Mouse (Mus musculus) CH12.LX (cell line): ENCODE data around the gene Atp1b3. TPM values are rescaled to one million over a fixed set of nuclear protein-coding genes. Genes with fewer than 3 reads are reported as not detected.
A peak's percentile ranks its signal among the peaks of the same experiment; 100 is the strongest.
"Not testable (repeated sequence)": the region's sequence is repeated elsewhere in the genome, so short reads cannot be mapped to it uniquely, and the experiment has no call there.

ENCODE experiments used
- DNase-seq: peaks from one replicate; pipeline ENCODE4 v3.0.0-alpha.2; 2013; ENCODE audit errors: extremely low read depth
- H3K27ac ChIP-seq: 2 replicates; pipeline ENCODE4 v1.5.1; 2012; ENCODE audit warnings: low read depth, mild to moderate bottlenecking, control low read depth, moderate library complexity; ENCODE audit not compliant: insufficient read depth
- H3K27me3 ChIP-seq: replicated peaks from 2 replicates; pipeline ENCODE3; 2012; ENCODE audit warnings: inconsistent platforms
- H3K36me3 ChIP-seq, 2 experiments: replicated peaks in 1 of 2; 2 replicates each; pipeline versions ENCODE3 to v1.6.1; 2012; ENCODE audit warnings: inconsistent platforms in 1 of 2, low read length in 1 of 2, mild to moderate bottlenecking in 1 of 2, mixed read lengths in 1 of 2, moderate library complexity in 1 of 2; ENCODE audit not compliant: control insufficient read depth in 1 of 2, insufficient read depth in 1 of 2
- H3K4me1 ChIP-seq, 2 experiments: 2 replicates each; pipeline ENCODE4 v1.6.1; 2012; ENCODE audit warnings: inconsistent platforms in 1 of 2, moderate library complexity in 1 of 2; ENCODE audit not compliant: insufficient read depth in 2 of 2, control insufficient read depth in 1 of 2
- H3K4me2 ChIP-seq: 2 replicates; pipeline ENCODE4 v1.6.1; 2012; ENCODE audit warnings: low read depth, mild to moderate bottlenecking, control low read depth; ENCODE audit not compliant: poor library complexity, insufficient read depth, severe bottlenecking
- H3K4me3 ChIP-seq, 3 experiments: fragments of 150-350 bp in 1 of 3; sonication (generic) in 1 of 3; replicated peaks in 1 of 3; 2 replicates each; pipeline versions ENCODE3 to v1.5.1; 2011 to 2012; ENCODE audit warnings: low read depth in 2 of 3, low read length in 2 of 3, mild to moderate bottlenecking in 2 of 3, moderate library complexity in 2 of 3, control low read depth in 1 of 3, improper control_type of control experiment in 1 of 3, inconsistent platforms in 1 of 3, mixed read lengths in 1 of 3; ENCODE audit not compliant: poor library complexity in 1 of 3
- H3K79me2 ChIP-seq: replicated peaks from 2 replicates; pipeline ENCODE4 v1.6.1; 2012; ENCODE audit warnings: mild to moderate bottlenecking, moderate library complexity; ENCODE audit not compliant: control insufficient read depth, poor library complexity, insufficient read depth, severe bottlenecking; ENCODE audit errors: extremely low read depth
- H3K9ac ChIP-seq: 2 replicates; pipeline ENCODE4 v1.6.1; 2012; ENCODE audit warnings: low read depth, mild to moderate bottlenecking, control low read depth, moderate library complexity; ENCODE audit not compliant: insufficient read depth
- H3K9me3 ChIP-seq: replicated peaks from 2 replicates; pipeline ENCODE3; 2012; ENCODE audit warnings: low read length, inconsistent platforms, mixed read lengths
- BHLHE40 ChIP-seq: IDR thresholded peaks from 2 replicates; pipeline ENCODE4 v1.6.1; 2011; ENCODE audit warnings: mild to moderate bottlenecking, low read depth, low read length, improper control_type of control experiment
- ELF1 ChIP-seq: IDR thresholded peaks from 2 replicates; pipeline ENCODE4 v1.6.1; 2014; ENCODE audit warnings: low read depth, mild to moderate bottlenecking, inconsistent platforms, low read length, improper control_type of control experiment
- EP300 ChIP-seq: IDR thresholded peaks from 2 replicates; pipeline ENCODE4 v1.6.1; 2011; ENCODE audit warnings: low read length, improper control_type of control experiment
- ETS1 ChIP-seq: conservative IDR thresholded peaks from 2 replicates; pipeline ENCODE4 v1.6.1; 2012; ENCODE audit warnings: low read depth, mild to moderate bottlenecking, inconsistent platforms, low read length, improper control_type of control experiment, moderate library complexity
- POLR2AphosphoS2 ChIP-seq: IDR thresholded peaks from 2 replicates; pipeline ENCODE4 v1.6.1; 2011; ENCODE audit warnings: low read depth, low read length, improper control_type of control experiment
- RAD21 ChIP-seq: IDR thresholded peaks from 2 replicates; pipeline ENCODE4 v1.6.1; 2011; ENCODE audit warnings: low read depth, mild to moderate bottlenecking, low read length, improper control_type of control experiment, moderate library complexity
- SMC3 ChIP-seq: IDR thresholded peaks from 2 replicates; pipeline ENCODE4 v1.6.1; 2011; ENCODE audit warnings: low read depth, low read length, improper control_type of control experiment
- UBTF ChIP-seq: IDR thresholded peaks from 2 replicates; pipeline ENCODE4 v1.6.1; 2012; ENCODE audit warnings: low read depth, mild to moderate bottlenecking, inconsistent platforms, low read length, improper control_type of control experiment, moderate library complexity
- USF1 ChIP-seq: IDR thresholded peaks from 2 replicates; pipeline ENCODE4 v1.6.1; 2014; ENCODE audit warnings: low read depth, mild to moderate bottlenecking, inconsistent platforms, low read length, improper control_type of control experiment
- dilution Hi-C: fragments of 300-500 bp; cut with MboI; formaldehyde crosslinking; loops from 2 replicates; pipeline ENCODE4 v1.14.3; 2020; ENCODE audit warnings: low sequenced_read_pairs; ENCODE audit not compliant: extremely low pct_unique_long_range_greater_than_20kb, extremely low pct_ligation_motif_present
- in situ Hi-C: fragments of 300-500 bp; cut with MboI; formaldehyde crosslinking; loops from 3 replicates; pipeline ENCODE4 v1.14.3; 2019; ENCODE audit warnings: low sequenced_read_pairs, low pct_ligation_motif_present, low pct_unique_long_range_greater_than_20kb, mixed read lengths
- polyA plus RNA-seq: library from polyadenylated mRNA; unstranded; fragments of >175 nt; gene quantifications from 2 replicates; pipeline ENCODE4 v1.2.1, GENCODE M21; 2012; ENCODE audit warnings: low read depth; ENCODE audit not compliant: insufficient read length
- total RNA-seq, 2 experiments: library from RNA; depleted of rRNA; stranded (reverse); fragments of 300-350 nt in 1 of 2; fragments of >200 nt in 1 of 2; gene quantifications; 2 replicates each; pipeline ENCODE4 v1.2.3; 2012 to 2014

The Atp1b3 gene
- total and polyA plus RNA-seq, 3 experiments = 66.4 to 129 (median 89.8) TPM

DNA sequence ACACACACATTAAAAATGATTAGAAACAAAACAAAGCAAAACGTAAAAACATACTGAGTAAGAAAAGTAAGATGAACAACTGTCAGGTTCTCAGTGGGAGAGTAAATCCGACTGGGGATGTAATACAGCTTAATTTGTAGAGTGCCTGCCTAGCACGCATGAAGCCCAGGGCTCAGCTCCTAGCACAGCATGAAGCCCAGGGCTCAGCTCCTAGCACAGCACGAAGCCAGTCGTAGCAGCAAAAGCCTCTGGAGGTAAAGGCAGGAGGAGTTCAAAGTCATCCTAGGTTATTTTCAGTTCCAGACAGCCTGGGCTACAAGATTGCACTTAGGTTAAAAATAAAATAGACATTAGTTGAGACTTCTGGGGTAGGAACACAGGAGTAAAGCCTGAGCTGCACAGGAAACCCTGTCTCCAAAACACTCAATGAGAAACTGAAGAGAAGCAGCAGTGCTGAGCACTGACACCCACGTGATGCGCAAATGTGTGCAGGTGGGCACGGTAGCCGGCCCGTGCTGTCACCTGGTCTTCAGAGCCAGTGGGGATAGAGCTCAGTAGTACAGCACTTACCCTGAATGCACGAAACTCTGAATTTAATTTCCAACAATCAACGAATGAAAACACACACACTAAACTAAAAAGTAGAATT, 11.0 kb downstream of the Atp1b3 start:
- DNase-seq = no peak
- peaks cover 28% of the 10 kb centered on the region for H3K79me2 ChIP-seq

DNA sequence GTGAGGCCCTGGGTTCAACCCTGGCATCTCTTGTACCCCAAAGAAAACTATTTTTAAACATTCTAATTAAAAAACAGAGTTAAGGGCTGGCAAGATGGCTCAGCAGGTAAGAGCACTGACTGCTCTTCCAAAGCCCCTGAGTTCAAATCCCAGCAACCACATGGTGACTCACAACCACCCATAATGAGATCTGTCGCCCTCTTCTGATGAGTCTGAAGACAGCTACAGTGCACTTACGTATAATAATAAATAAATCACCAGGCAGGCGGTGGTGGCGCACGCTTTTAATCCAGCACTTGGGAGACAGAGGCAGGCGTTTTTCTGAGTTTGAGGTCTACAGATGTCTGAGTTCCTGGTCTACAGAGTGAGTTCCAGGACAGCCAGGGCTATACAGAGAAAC, 12.5 kb downstream of the Atp1b3 start:
- DNase-seq, H3K4me3 ChIP-seq, H3K4me2 ChIP-seq, H3K27me3 ChIP-seq, H3K9me3 ChIP-seq, dilution Hi-C loops, H3K9ac ChIP-seq, H3K27ac ChIP-seq: not testable (repeated sequence)
- Histone ChIP-seq H3K36me3 (peaks cover 0 to 47% of the 10 kb centered on the region in 2 experiments), H3K79me2 (peaks cover 20% of the 10 kb centered on the region), H3K4me1 (peaks cover 0 to 39% of the 10 kb centered on the region in 2 experiments; a peak in 3 of 4 replicates)
- in situ Hi-C loops = loop anchor here (10.0 kb wide), 1 partner anchor 133 kb away; no protein-coding TSS in a partner anchor

More for the DNA sequence above, 11.0 kb downstream of the Atp1b3 start:
- Histone ChIP-seq H3K9ac (no peak overlapping the region), H3K9me3 (no peaks in the 10 kb centered on the region), H3K4me3 (no peak overlapping the region), H3K36me3 (peaks cover 4 to 51% of the 10 kb centered on the region in 2 experiments)
- in situ Hi-C loops = loop anchor here (10.0 kb wide), 1 partner anchor 132 kb away; no protein-coding TSS in a partner anchor
- no peak for TF ChIP-seq EP300
- TF ChIP-seq POLR2AphosphoS2 = no peak
- TF ChIP-seq RAD21 = no peak
- no peak for TF ChIP-seq ELF1
- TF ChIP-seq, all 38 proteins: peak for 0
- Histone ChIP-seq H3K27me3 (no peaks in the 10 kb centered on the region), H3K27ac (no peak overlapping the region), H3K4me2 (no peak overlapping the region), H3K4me1 (peaks cover 0 to 39% of the 10 kb centered on the region in 2 experiments; a peak in 3 of 4 replicates)
- dilution Hi-C loops = no loop called here

DNA sequence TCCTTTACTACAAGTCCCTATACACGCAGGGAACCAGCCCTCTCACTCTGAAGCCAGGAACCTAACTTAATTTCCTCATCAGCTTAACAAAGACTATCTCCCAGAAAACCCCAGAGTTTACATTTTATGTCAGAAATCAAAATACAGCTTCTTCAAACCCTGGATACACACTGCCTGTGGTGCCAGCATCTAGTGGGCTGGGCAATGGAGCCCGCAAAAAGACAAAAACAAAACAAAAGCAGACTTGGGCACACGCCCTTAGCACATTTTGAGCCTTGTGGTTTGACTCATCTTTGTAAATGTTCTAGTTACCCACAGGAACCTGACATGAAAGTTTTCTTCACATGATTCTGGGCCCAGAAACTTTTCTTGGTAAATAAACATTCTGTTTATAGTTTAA, 13.8 kb downstream of the Atp1b3 start:
- H3K9ac ChIP-seq = no peak overlapping the region
- H3K9me3 ChIP-seq = no peaks in the 10 kb centered on the region
- H3K36me3 ChIP-seq = peaks cover 0 to 41% of the 10 kb centered on the region in 2 experiments
- no peak overlapping the region for H3K27ac ChIP-seq
- TF ChIP-seq BHLHE40 (peak; percentile 46), UBTF (no peak), ETS1 (no peak), USF1 (no peak), SMC3 (no peak)
- H3K4me3 ChIP-seq = no peak overlapping the region
- no peaks in the 10 kb centered on the region for H3K27me3 ChIP-seq
- no peak overlapping the region for H3K4me2 ChIP-seq
- in situ Hi-C loops = loop anchor here (10.0 kb wide), 1 partner anchor 134 kb away; no protein-coding TSS in a partner anchor
- dilution Hi-C loops = no loop called here
- H3K4me1 ChIP-seq = peaks cover 0 to 31% of the 10 kb centered on the region in 2 experiments; a peak in 3 of 4 replicates
- peaks cover 18% of the 10 kb centered on the region for H3K79me2 ChIP-seq
- no peak for DNase-seq
